Mouse (Mus musculus) heart, embryonic 14.5 days (tissue): ENCODE data around the gene Pou2af1. TPM values are rescaled to one million over a fixed set of nuclear protein-coding genes. Genes with fewer than 3 reads are reported as not detected.

Experiments
- ATAC-seq: fragments of 200-750 bp; cut with Nextera tagmentation; 2 replicates; pipeline ENCODE4 v1.8.0; 2017; ENCODE audit warnings: low read depth, moderate TSS enrichment; ENCODE audit not compliant: insufficient number of reproducible peaks, insufficient read depth, low FRiP score
- H3K27ac ChIP-seq, 2 experiments: fragments of 200-500 bp in 1 of 2; fragments of 300-500 bp in 1 of 2; sonication (generic) in 1 of 2; replicated peaks in 1 of 2; 2 replicates each; pipeline ENCODE4 v1.5.1; 2012 to 2014; ENCODE audit warnings: low read depth in 2 of 2, low read length in 2 of 2, control low read depth in 1 of 2, mild to moderate bottlenecking in 1 of 2, mixed read lengths in 1 of 2; ENCODE audit not compliant: control insufficient read depth in 1 of 2, insufficient read depth in 1 of 2
- H3K27me3 ChIP-seq: fragments of 300-500 bp; sonication (generic); 2 replicates; pipeline ENCODE4 v1.6.1; 2014; ENCODE audit warnings: mild to moderate bottlenecking, low read length, control low read depth; ENCODE audit not compliant: control insufficient read depth, insufficient read depth
- H3K36me3 ChIP-seq: fragments of 300-500 bp; sonication (generic); 2 replicates; pipeline ENCODE4 v1.6.1; 2014; ENCODE audit warnings: mild to moderate bottlenecking, control low read depth, low read length, mixed read lengths; ENCODE audit not compliant: control insufficient read depth, insufficient read depth
- H3K4me1 ChIP-seq, 2 experiments: fragments of 200-500 bp in 1 of 2; fragments of 300-500 bp in 1 of 2; sonication (generic) in 1 of 2; 2 replicates each; pipeline ENCODE4 v1.6.1; 2012 to 2014; ENCODE audit warnings: low read length in 2 of 2, control low read depth in 1 of 2, mixed read lengths in 1 of 2; ENCODE audit not compliant: control insufficient read depth in 2 of 2, insufficient read depth in 2 of 2
- H3K4me2 ChIP-seq: fragments of 300-500 bp; sonication (generic); 2 replicates; pipeline ENCODE4 v1.6.1; 2014; ENCODE audit warnings: mild to moderate bottlenecking, low read length
- H3K4me3 ChIP-seq, 2 experiments: fragments of 200-500 bp in 1 of 2; fragments of 300-500 bp in 1 of 2; sonication (generic) in 1 of 2; 2 replicates each; pipeline ENCODE4 v1.5.1; 2012 to 2014; ENCODE audit warnings: low read length in 2 of 2, mild to moderate bottlenecking in 2 of 2, control low read depth in 1 of 2, low read depth in 1 of 2, moderate library complexity in 1 of 2; ENCODE audit not compliant: control insufficient read depth in 1 of 2, insufficient read depth in 1 of 2
- H3K9ac ChIP-seq: fragments of 300-500 bp; sonication (generic); 2 replicates; pipeline ENCODE4 v1.6.1; 2014; ENCODE audit warnings: mild to moderate bottlenecking, low read length
- H3K9me3 ChIP-seq: fragments of 300-500 bp; sonication (generic); 2 replicates; pipeline ENCODE4 v1.6.1; 2016; ENCODE audit warnings: low read length, control low read depth; ENCODE audit not compliant: control insufficient read depth
- WGBS: fragments of 180-500 bp; shearing (Covaris S2); extraction: QIAGEN DNeasy Blood & Tissue Kit; methylation state at CpG from one replicate; pipeline ENCODE4 v1.1.7; 2014; 5-methylcytosine and 5-hydroxymethylcytosine counted together
- polyA plus RNA-seq: library from polyadenylated mRNA; unstranded; fragments of >200 nt; fragmentation: Nextera tagmentation; extraction: Ambion mirVana; gene quantifications from 2 replicates; pipeline ENCODE4 v1.2.1, GENCODE M21; 2014

Gene Pou2af1
- polyA plus RNA-seq, 1 experiment from 2014 or later: not detected

DNA sequence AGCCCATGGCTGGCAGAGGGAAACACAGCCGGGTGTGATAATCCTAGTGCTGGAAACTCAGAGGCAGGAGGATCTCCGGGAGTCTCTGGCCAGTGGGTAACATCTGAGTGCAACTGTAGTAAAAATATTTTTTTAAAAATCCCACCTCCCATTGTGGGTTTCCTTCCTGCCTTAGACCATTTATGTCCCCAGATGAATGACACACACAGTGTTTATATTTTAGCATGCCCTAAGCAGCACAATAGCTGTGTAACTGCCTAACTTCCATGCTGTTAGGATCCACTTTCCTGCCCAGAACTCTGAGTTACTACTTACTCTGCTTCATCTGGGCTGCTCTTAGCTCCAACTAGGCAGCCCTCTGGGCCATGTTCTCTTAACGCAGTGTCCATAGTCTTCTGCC is 22.9 kb upstream of the Pou2af1 start:
- ATAC-seq: no peak
- Histone ChIP-seq H3K4me2 (no peak overlapping the region), H3K27me3 (no peaks in the 10 kb centered on the region), H3K9ac (no peak overlapping the region), H3K36me3 (no peaks in the 10 kb centered on the region), H3K9me3 (no peaks in the 10 kb centered on the region), H3K4me1 (no peaks in the 10 kb centered on the region), H3K4me3 (no peak overlapping the region), H3K27ac (no peak overlapping the region)
- WGBS: 72% methylated on average over 3 of the region's 3 CpGs

DNA sequence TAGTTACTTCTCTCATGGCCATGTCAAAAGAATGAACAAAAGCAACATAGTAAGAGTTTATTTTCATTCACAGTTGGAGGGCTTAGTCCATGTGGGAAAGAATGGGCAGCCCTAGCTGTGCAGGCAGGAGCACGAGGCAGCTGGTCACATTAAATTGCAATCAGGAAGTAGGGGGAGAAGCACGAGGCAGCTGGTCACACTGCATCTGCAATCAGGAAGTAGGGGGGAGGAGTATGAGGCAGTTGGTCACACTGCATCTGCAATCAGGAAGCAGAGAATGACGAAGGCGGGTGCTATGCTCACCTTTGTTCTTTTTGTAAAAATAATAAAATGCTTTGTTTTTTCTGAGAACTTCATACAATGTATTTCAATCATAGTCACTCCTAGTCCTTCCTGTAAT is 18.7 kb upstream of the Pou2af1 start:
- Histone ChIP-seq H3K27ac (no peak overlapping the region), H3K9ac (no peak overlapping the region), H3K4me1 (no peaks in the 10 kb centered on the region), H3K27me3 (no peaks in the 10 kb centered on the region), H3K9me3 (no peaks in the 10 kb centered on the region), H3K4me3 (no peak overlapping the region), H3K36me3 (no peaks in the 10 kb centered on the region), H3K4me2 (no peak overlapping the region)
- no peak for ATAC-seq
- WGBS: 76% methylated on average over 4 of the region's 4 CpGs

- no peak for ATAC-seq
- no peak overlapping the region for H3K4me2 ChIP-seq
- no peaks in the 10 kb centered on the region for H3K27me3 ChIP-seq
- H3K36me3 ChIP-seq: no peaks in the 10 kb centered on the region
- no peak overlapping the region for H3K27ac ChIP-seq
- H3K4me1 ChIP-seq: no peaks in the 10 kb centered on the region
- no peaks in the 10 kb centered on the region for H3K9me3 ChIP-seq
- WGBS: 87% methylated on average over 2 of the region's 2 CpGs
- H3K9ac ChIP-seq: no peak overlapping the region
- H3K4me3 ChIP-seq: no peak overlapping the region
These were observed 4.6 kb upstream of the Pou2af1 start for GRCm38 (mm10) chr9:51208974-51209332.

DNA sequence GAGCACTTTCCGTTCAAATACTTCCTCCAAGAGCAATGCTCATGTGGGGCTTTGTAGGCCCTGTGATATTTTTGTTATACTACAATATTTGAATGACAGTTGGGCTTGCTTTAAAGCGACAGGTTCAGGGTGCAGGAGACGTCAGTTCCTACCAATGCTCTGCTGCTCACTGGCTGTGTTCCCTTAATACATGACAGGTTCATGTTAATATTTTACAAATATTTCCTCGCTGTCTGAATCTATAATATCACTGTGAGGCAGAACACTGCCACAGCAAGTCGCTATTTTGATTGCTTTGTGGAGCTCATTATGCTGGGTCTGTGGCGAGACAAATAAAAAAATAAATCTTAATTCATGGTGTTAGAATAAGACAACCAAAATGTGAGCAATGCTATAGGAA is 2.3 kb upstream of the Pou2af1 start:
- H3K9ac ChIP-seq: no peak overlapping the region
- H3K36me3 ChIP-seq: no peaks in the 10 kb centered on the region
- no peak overlapping the region for H3K27ac ChIP-seq
- whole genome bisulfite sequencing: 76% methylated on average over 6 of the region's 6 CpGs
- H3K4me2 ChIP-seq: no peak overlapping the region
- H3K4me3 ChIP-seq: no peak overlapping the region
- no peaks in the 10 kb centered on the region for H3K4me1 ChIP-seq
- no peaks in the 10 kb centered on the region for H3K27me3 ChIP-seq
- ATAC-seq: no peak
- H3K9me3 ChIP-seq: no peaks in the 10 kb centered on the region

DNA sequence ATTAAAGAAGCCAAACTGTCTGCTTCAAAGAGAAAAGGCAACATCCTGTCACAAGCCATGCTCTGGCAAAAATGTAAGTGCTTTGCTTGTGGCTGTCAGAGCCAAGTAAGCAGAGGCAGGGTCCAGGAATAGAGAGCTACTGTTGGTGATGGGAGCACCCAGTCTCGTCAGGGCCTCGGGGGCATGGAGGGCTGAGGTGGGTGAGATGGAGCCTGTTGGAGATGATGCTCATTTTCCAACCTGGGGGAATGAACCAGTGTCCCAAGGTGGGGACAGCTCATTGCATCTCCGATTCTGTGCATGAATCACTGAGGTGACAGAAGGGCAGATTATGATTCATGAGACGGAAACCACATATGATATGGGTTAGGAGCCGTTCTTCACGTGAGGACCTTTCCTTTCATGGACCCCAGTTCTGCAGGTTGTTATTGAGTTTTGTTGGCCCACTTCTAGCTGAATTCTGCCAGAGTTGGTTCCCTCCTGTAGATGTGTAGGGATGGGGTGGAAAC is 275 bp downstream of the Pou2af1 start:
- Histone ChIP-seq H3K4me3 (no peak overlapping the region), H3K36me3 (no peaks in the 10 kb centered on the region), H3K27ac (no peak overlapping the region), H3K4me1 (no peaks in the 10 kb centered on the region), H3K9me3 (no peaks in the 10 kb centered on the region), H3K4me2 (no peak overlapping the region), H3K27me3 (no peaks in the 10 kb centered on the region), H3K9ac (no peak overlapping the region)
- ATAC-seq: no peak
- WGBS: 80% methylated on average over 6 of the region's 6 CpGs

GRCm38 (mm10) chr9:51215311-51215710 is 1.8 kb downstream of the Pou2af1 start:
- Histone ChIP-seq H3K27ac (no peak overlapping the region), H3K4me2 (no peak overlapping the region), H3K27me3 (no peaks in the 10 kb centered on the region), H3K4me3 (no peak overlapping the region), H3K9ac (no peak overlapping the region), H3K4me1 (no peaks in the 10 kb centered on the region), H3K36me3 (no peaks in the 10 kb centered on the region), H3K9me3 (no peaks in the 10 kb centered on the region)
- 57% methylated on average over 4 of the region's 4 CpGs for WGBS
- no peak for ATAC-seq

DNA sequence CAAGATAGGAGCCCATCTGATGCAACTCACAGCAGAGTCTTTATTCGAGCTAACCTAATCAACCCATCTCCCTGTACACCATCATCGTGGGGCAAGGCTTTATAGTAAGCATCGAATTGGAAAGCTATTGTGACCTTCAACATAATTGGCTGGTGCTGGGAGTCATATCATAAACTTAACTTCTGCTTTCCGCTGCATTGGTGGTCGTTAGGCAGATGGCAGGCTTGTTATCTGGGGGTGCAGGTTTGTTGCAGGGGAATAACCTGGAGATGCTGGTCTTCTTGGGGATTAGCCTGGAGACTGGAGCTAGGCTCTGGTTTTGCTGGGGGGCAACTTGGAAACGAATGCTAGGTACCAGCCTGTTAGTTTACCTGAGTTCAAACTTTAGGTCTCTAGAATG is 2.4 kb downstream of the Pou2af1 start:
- no peak overlapping the region for H3K9ac ChIP-seq
- H3K4me3 ChIP-seq: no peak overlapping the region
- no peaks in the 10 kb centered on the region for H3K36me3 ChIP-seq
- no peaks in the 10 kb centered on the region for H3K27me3 ChIP-seq
- ATAC-seq: no peak
- no peaks in the 10 kb centered on the region for H3K9me3 ChIP-seq
- WGBS: 68% methylated on average over 6 of the region's 6 CpGs
- no peaks in the 10 kb centered on the region for H3K4me1 ChIP-seq
- H3K27ac ChIP-seq: no peak overlapping the region
- no peak overlapping the region for H3K4me2 ChIP-seq

DNA sequence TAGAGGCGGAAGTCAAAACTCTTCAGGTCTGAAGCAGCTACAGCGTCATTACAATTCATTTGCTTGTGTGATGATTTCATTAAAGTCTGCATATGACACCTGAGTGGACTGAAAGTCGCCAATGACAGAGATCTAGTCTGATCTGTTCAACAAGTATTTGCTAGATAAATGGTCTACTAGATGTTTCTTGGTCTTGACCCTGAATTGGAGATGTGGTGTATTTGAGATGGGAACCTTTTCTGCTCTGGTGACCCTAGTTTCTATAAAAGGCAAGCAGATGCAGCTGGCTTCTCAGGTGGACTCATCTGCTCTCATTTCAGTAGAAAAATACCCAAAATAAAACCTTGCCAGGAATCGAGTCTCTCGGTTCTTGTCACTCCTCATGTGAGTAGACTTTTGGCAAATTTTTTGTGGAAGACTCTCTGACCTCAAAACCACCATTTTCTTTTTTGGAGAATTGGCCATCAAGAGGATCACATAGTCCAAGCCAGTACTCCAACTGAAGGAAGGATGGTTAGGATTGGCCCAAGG is 12.2 kb downstream of the Pou2af1 start:
- no peak overlapping the region for H3K27ac ChIP-seq
- H3K27me3 ChIP-seq: no peaks in the 10 kb centered on the region
- 76% methylated on average over 5 of the region's 5 CpGs for WGBS
- no peaks in the 10 kb centered on the region for H3K9me3 ChIP-seq
- H3K36me3 ChIP-seq: no peaks in the 10 kb centered on the region
- H3K4me3 ChIP-seq: no peak overlapping the region
- peaks cover 0 to 2% of the 10 kb centered on the region in 2 experiments; a peak in 1 of 4 replicates for H3K4me1 ChIP-seq
- no peak overlapping the region for H3K9ac ChIP-seq
- no peak for ATAC-seq
- H3K4me2 ChIP-seq: no peak overlapping the region
